Mouse (Mus musculus) cerebellum, adult 11-12 months (tissue): ENCODE measurements at regions not wholly inside any gene's neighbourhood (a gene's known extent, or its start where the extent isn't known, plus 50 kb on each side); places are given as distances from the start of the nearest gene placed in this dataset.
A peak's percentile ranks its signal among the peaks of the same experiment; 100 is the strongest.

ENCODE experiments used
- DNase-seq: peaks from one replicate; pipeline ENCODE4 v3.0.0; 2022

GRCm38 (mm10) chr1:48535044-48535443, 1642.4 kb upstream of the Slc39a10 start:
- no peak for DNase-seq

GRCm38 (mm10) chr1:48533326-48533725, 1640.7 kb upstream of the Slc39a10 start:
- DNase-seq = peak; percentile 89

- DNase-seq = peak; percentile 30
Measured at GRCm38 (mm10) chr1:48488756-48489155, 1596.1 kb upstream of the Slc39a10 start.

GRCm38 (mm10) chr1:48459928-48460327, 1567.3 kb upstream of the Slc39a10 start:
- no peak for DNase-seq
